Mouse (Mus musculus) neural tube, embryonic 11.5 days (tissue): Measurements from ENCODE around the gene Arhgap9. TPM values are rescaled to one million over a fixed set of nuclear protein-coding genes. Genes with fewer than 3 reads are reported as not detected.

Experiments
- ATAC-seq: fragments of 200-750 bp; cut with Nextera tagmentation; 2 replicates; pipeline ENCODE4 v1.8.0; 2017; ENCODE audit warnings: moderate number of reproducible peaks, mild to moderate bottlenecking, moderate TSS enrichment, moderate library complexity; ENCODE audit not compliant: insufficient read depth, low FRiP score, low TSS enrichment
- DNase-seq: peaks from one replicate; pipeline ENCODE4 v3.0.0-alpha.2; 2015; ENCODE audit warnings: low spot score
- H3K27ac ChIP-seq: fragments of 300-500 bp; sonication (generic); 2 replicates; pipeline ENCODE4 v1.5.1; 2014; ENCODE audit warnings: low read depth, mild to moderate bottlenecking, low read length
- H3K27me3 ChIP-seq: fragments of 300-500 bp; sonication (generic); 2 replicates; pipeline ENCODE4 v1.6.1; 2014; ENCODE audit warnings: mild to moderate bottlenecking, low read length, mixed read lengths; ENCODE audit not compliant: control insufficient read depth, insufficient read depth
- H3K36me3 ChIP-seq: fragments of 300-500 bp; sonication (generic); 2 replicates; pipeline ENCODE4 v1.6.1; 2014; ENCODE audit warnings: mild to moderate bottlenecking, low read length, moderate library complexity, mixed read lengths; ENCODE audit not compliant: control insufficient read depth, insufficient read depth
- H3K4me1 ChIP-seq: fragments of 300-500 bp; sonication (generic); 2 replicates; pipeline ENCODE4 v1.6.1; 2014; ENCODE audit warnings: low read length, mixed read lengths; ENCODE audit not compliant: control insufficient read depth, insufficient read depth
- H3K4me2 ChIP-seq: fragments of 300-500 bp; sonication (generic); 2 replicates; pipeline ENCODE4 v1.6.1; 2014; ENCODE audit warnings: low read depth, mild to moderate bottlenecking, moderate library complexity
- H3K4me3 ChIP-seq: fragments of 300-500 bp; sonication (generic); 2 replicates; pipeline ENCODE4 v1.5.1; 2014; ENCODE audit warnings: low read depth, low read length
- H3K9ac ChIP-seq: fragments of 300-500 bp; sonication (generic); 2 replicates; pipeline ENCODE4 v1.6.1; 2014; ENCODE audit warnings: mild to moderate bottlenecking, low read length
- H3K9me3 ChIP-seq: fragments of 300-500 bp; sonication (generic); 2 replicates; pipeline ENCODE4 v1.6.1; 2016; ENCODE audit warnings: low read length; ENCODE audit not compliant: control insufficient read depth
- WGBS: fragments of 180-500 bp; shearing (Covaris S2); extraction: QIAGEN DNeasy Blood & Tissue Kit; methylation state at CpG from one replicate; pipeline ENCODE4 v1.1.7; 2014; 5-methylcytosine and 5-hydroxymethylcytosine counted together
- polyA plus RNA-seq: library from polyadenylated mRNA; unstranded; fragments of >200 nt; fragmentation: Nextera tagmentation; extraction: Ambion mirVana; gene quantifications from 2 replicates; pipeline ENCODE4 v1.2.1, GENCODE M21; 2014

Arhgap9 gene
- polyA plus RNA-seq, 1 experiment from 2014 or later: 1.1 TPM

DNA sequence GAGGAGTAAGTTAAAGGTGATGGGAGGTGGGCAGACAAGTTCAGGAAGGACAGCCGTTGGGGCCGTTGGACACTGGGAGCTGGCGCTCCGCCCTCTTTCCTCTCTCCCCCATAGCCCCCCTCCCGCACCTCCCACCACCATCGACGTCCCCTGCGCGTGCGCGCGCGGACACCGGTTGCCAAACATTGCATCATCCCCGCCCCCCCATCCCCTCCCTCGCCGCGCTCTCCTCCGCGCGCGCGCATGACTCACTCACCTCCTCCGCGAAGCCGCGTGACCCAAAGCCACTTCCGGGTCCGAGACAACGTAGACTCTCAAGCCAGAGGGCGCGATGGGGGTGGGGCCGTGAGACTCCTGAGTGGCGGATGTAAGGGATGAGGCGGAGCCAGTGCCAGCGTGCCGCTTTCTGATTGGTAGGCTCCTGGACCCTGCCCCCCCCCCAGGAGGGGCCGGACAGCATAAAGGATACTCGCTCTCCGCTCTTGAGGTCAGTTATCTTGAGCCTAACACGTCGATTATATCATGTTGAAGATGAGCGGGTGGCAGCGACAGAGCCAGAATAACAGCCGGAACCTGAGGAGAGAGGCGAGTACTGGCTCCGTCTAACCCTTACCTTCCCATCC is 31.3 kb upstream of the Arhgap9 start:
- H3K9ac ChIP-seq: peak overlapping the region; percentile 68
- H3K36me3 ChIP-seq: peaks cover 21% of the 10 kb centered on the region
- H3K27ac ChIP-seq: peak overlapping the region; percentile 90
- peak overlapping the region; percentile 91 for H3K4me2 ChIP-seq
- WGBS: 0% methylated on average over 44 of the region's 47 CpGs
- H3K4me3 ChIP-seq: peak overlapping the region; percentile 80
- ATAC-seq (peak; percentile 89), DNase-seq (peak; percentile 100)
- H3K9me3 ChIP-seq: no peaks in the 10 kb centered on the region
- H3K4me1 ChIP-seq: peaks cover 34% of the 10 kb centered on the region
- H3K27me3 ChIP-seq: no peaks in the 10 kb centered on the region

- H3K4me2 ChIP-seq: peak overlapping the region; percentile 91
- peak overlapping the region; percentile 78 for H3K27ac ChIP-seq
- DNase-seq: no peak
- peaks cover 34% of the 10 kb centered on the region for H3K4me1 ChIP-seq
- H3K9ac ChIP-seq: peak overlapping the region; percentile 68
- H3K27me3 ChIP-seq: no peaks in the 10 kb centered on the region
- ATAC-seq: peak; percentile 35
- peaks cover 23% of the 10 kb centered on the region for H3K36me3 ChIP-seq
- WGBS: 6% methylated on average over 19 of the region's 19 CpGs
- H3K9me3 ChIP-seq: no peaks in the 10 kb centered on the region
- peak overlapping the region; percentile 80 for H3K4me3 ChIP-seq
Observed at GRCm38 (mm10) chr10:127290930-127291880, 30.6 kb upstream of the Arhgap9 start.

GRCm38 (mm10) chr10:127291881-127292638 is 29.7 kb upstream of the Arhgap9 start:
- Histone ChIP-seq H3K9ac (0 out of 2 replicates have a peak overlapping the region, but pooled peaks have one; percentile 18), H3K27me3 (no peaks in the 10 kb centered on the region), H3K4me2 (peak overlapping the region; percentile 91), H3K36me3 (peaks cover 25% of the 10 kb centered on the region), H3K27ac (no peak overlapping the region), H3K4me1 (peaks cover 25% of the 10 kb centered on the region), H3K4me3 (peak overlapping the region; percentile 80), H3K9me3 (no peaks in the 10 kb centered on the region)
- no peak for DNase-seq
- WGBS: 64% methylated on average over 5 of the region's 5 CpGs
- no peak for ATAC-seq

DNA sequence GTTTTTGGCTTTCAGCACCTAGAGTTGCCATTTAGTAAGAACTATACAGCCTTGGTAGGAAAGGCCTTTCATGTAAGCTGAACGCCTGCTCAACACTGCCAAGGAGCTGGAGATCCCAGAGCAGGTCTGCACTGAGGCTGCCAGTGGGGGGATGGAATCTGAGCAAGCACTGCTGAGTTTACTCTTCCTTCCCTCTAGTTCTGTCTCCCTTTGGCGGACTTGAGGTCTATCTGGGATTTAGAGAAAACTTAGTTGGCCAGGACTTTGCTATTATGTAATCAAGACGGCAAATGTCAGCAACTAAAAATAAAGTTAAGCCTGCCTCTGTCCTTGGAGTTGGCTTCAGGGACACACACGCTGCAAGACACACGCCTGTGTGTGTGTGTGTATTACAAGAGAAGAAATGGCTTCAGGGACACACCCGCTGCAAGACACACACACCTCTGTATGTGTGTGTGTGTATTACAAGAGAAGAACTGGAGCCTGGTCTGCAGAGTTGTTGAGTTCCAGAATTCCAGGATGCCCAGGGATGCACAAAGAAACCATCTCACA is 28.7 kb upstream of the Arhgap9 start:
- peaks cover 15% of the 10 kb centered on the region for H3K4me1 ChIP-seq
- 86% methylated on average over 6 of the region's 6 CpGs for WGBS
- no peaks in the 10 kb centered on the region for H3K9me3 ChIP-seq
- ATAC-seq (no peak), DNase-seq (no peak)
- no peak overlapping the region for H3K4me3 ChIP-seq
- H3K27me3 ChIP-seq: no peaks in the 10 kb centered on the region
- no peak overlapping the region for H3K4me2 ChIP-seq
- no peak overlapping the region for H3K27ac ChIP-seq
- H3K9ac ChIP-seq: no peak overlapping the region
- H3K36me3 ChIP-seq: peaks cover 33% of the 10 kb centered on the region

- H3K4me1 ChIP-seq: peaks cover 15% of the 10 kb centered on the region
- no peak overlapping the region for H3K9ac ChIP-seq
- WGBS: 78% methylated on average over 3 of the region's 3 CpGs
- DNase-seq (no peak), ATAC-seq (no peak)
- no peak overlapping the region for H3K4me3 ChIP-seq
- no peak overlapping the region for H3K4me2 ChIP-seq
- H3K36me3 ChIP-seq: peaks cover 33% of the 10 kb centered on the region
- H3K27ac ChIP-seq: no peak overlapping the region
- H3K9me3 ChIP-seq: no peaks in the 10 kb centered on the region
- no peaks in the 10 kb centered on the region for H3K27me3 ChIP-seq
Observed at GRCm38 (mm10) chr10:127293590-127294113, 28.1 kb upstream of the Arhgap9 start.

DNA sequence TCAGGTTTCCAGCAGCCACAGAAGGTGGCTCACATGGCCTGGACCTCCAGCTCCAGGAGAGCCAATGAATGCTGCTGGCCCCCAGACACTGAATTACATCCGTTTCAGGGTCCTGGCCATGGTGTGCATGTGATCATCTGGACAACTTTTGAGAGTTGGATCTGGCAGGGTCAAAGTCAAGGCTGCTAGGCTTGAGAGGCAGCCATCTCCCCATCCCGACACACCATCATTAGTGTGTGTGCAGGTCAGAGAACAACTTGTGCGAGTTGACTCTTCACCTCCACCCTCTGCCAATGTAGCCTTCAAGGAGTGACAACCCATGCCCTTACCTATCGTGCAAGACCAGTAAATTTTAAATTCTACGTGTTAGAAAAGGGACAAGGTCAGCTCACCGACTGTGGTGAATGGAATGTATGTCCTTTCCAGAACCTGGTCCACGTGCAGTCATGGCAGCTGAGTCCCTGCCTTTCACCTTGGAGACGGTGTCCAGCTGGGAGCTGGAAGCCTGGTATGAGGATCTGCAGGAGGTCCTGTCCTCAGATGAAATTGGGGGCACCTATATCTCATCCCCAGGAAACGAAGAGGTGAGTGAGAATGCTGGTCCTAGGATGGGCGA is 26.8 kb upstream of the Arhgap9 start:
- no peaks in the 10 kb centered on the region for H3K27me3 ChIP-seq
- no peak overlapping the region for H3K4me3 ChIP-seq
- no peak overlapping the region for H3K4me2 ChIP-seq
- H3K36me3 ChIP-seq: peaks cover 42% of the 10 kb centered on the region
- H3K9ac ChIP-seq: no peak overlapping the region
- H3K27ac ChIP-seq: no peak overlapping the region
- H3K9me3 ChIP-seq: no peaks in the 10 kb centered on the region
- WGBS: 94% methylated on average over 10 of the region's 10 CpGs
- ATAC-seq (no peak), DNase-seq (no peak)
- peaks cover 11% of the 10 kb centered on the region; the same call in 1 of the 2 replicates for H3K4me1 ChIP-seq

DNA sequence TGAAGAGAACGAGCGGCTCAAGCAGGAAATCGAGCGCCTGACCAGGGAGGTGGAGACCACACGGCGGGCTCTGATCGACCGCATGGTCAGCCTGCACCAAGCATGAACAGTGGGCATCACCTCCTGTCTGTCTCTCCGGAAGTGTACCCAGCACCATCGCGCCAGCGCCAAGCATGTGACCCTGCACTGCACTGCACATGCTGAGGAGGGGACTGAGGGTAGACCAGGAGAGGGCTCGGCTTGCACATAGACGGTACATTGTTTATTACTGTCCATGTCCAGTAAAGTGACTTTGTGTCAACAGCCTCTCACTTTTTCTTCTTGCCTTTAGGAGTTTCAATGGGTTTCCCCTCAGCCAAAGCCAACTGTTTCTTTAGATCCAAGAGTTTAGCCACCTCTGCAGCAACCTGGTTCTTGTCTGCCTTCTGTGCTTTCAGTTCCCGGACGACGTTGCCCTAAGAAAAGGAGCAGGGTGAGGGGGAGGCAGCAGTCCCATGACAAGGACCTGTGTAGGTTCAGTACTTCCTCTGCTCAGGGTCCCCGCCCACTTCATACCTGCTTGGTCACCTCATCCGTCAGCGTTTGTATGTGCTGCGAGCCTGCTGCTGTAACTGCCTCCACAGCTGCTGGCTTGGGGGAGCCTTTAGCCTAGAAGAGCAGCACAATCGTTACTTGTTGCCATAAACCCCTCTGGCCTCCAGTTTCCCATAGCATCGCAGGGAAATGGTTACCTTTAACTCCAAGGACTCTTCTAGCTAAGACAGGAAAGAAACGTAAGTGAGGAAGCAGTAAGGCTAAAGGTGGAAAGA is 25.6 kb upstream of the Arhgap9 start:
- H3K36me3 ChIP-seq: peaks cover 45% of the 10 kb centered on the region

More for the DNA sequence above, 25.6 kb upstream of the Arhgap9 start:
- 0 out of 2 replicates have a peak, but pooled peaks cover 10% of the 10 kb centered on the region for H3K4me1 ChIP-seq
- H3K4me3 ChIP-seq: no peak overlapping the region
- DNase-seq (no peak), ATAC-seq (no peak)
- no peak overlapping the region for H3K27ac ChIP-seq
- no peak overlapping the region for H3K9ac ChIP-seq
- H3K9me3 ChIP-seq: no peaks in the 10 kb centered on the region
- no peak overlapping the region for H3K4me2 ChIP-seq
- no peaks in the 10 kb centered on the region for H3K27me3 ChIP-seq
- WGBS: 90% methylated on average over 24 of the region's 24 CpGs
